Mouse (Mus musculus) intestine, embryonic 14.5 days (tissue): ENCODE measurements at regions not wholly inside any gene's neighbourhood (a gene's known extent, or its start where the extent isn't known, plus 50 kb on each side); places are given as distances from the start of the nearest gene placed in this dataset.
A peak's percentile ranks its signal among the peaks of the same experiment; 100 is the strongest.

ENCODE experiments used
- ATAC-seq: fragments of 200-750 bp; cut with Nextera tagmentation; replicated peaks from 2 replicates; pipeline ENCODE4 v1.8.0; 2017; ENCODE audit warnings: low read depth, moderate number of reproducible peaks, moderate TSS enrichment, moderate library complexity; ENCODE audit not compliant: low FRiP score, low TSS enrichment
- DNase-seq: peaks from one replicate; pipeline ENCODE4 v3.0.0-alpha.2; 2018; ENCODE audit warnings: low spot score
- H3K27ac ChIP-seq: fragments of 300-500 bp; sonication (generic); 2 replicates; pipeline ENCODE4 v1.5.1; 2014; ENCODE audit warnings: low read depth, mild to moderate bottlenecking, control low read depth
- H3K27me3 ChIP-seq: fragments of 300-500 bp; sonication (generic); replicated peaks from 2 replicates; pipeline ENCODE4 v1.6.1; 2014; ENCODE audit warnings: low read length, control low read depth; ENCODE audit not compliant: control insufficient read depth, insufficient read depth
- H3K36me3 ChIP-seq: fragments of 300-500 bp; sonication (generic); 2 replicates; pipeline ENCODE4 v1.6.1; 2014; ENCODE audit warnings: low read length, control low read depth; ENCODE audit not compliant: control insufficient read depth, insufficient read depth
- H3K4me1 ChIP-seq: fragments of 300-500 bp; sonication (generic); replicated peaks from 2 replicates; pipeline ENCODE4 v1.6.1; 2014; ENCODE audit warnings: low read length, control low read depth, mixed read lengths; ENCODE audit not compliant: control insufficient read depth, insufficient read depth
- H3K4me2 ChIP-seq: fragments of 300-500 bp; sonication (generic); 2 replicates; pipeline ENCODE4 v1.6.1; 2014; ENCODE audit warnings: low read length
- H3K4me3 ChIP-seq: fragments of 300-500 bp; sonication (generic); 2 replicates; pipeline ENCODE4 v1.5.1; 2014; ENCODE audit warnings: low read depth, low read length, control low read depth, mixed read lengths
- H3K9ac ChIP-seq: fragments of 300-500 bp; sonication (generic); 2 replicates; pipeline ENCODE4 v1.6.1; 2014; ENCODE audit warnings: mild to moderate bottlenecking, low read length
- H3K9me3 ChIP-seq: fragments of 300-500 bp; sonication (generic); 2 replicates; pipeline ENCODE4 v1.6.1; 2016; ENCODE audit warnings: low read length, control low read depth; ENCODE audit not compliant: control insufficient read depth
- WGBS: fragments of 180-500 bp; shearing (Covaris S2); extraction: QIAGEN DNeasy Blood & Tissue Kit; methylation state at CpG from one replicate; pipeline ENCODE4 v1.1.7; 2014; 5-methylcytosine and 5-hydroxymethylcytosine counted together

DNA sequence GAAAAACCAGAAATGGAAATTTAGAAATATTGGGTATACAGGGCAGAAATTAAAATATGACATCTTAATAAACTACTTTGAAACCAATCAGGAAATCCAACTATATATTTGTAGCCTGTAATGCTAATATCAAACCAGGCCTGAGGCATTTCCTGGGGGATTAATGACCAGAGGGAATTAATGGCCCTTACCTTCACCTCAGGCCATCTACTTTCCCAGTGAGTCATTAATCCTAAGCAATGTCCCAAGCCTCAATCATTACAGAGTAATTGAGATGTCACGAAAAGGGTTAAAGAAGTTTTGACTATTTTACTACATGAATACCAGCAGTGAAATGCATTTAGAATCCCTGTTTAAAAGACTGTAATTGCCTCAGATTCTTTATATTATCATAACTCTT is 329.7 kb downstream of the Gpd2 start:
- Histone ChIP-seq H3K27me3 (no peaks in the 10 kb centered on the region), H3K4me1 (no peaks in the 10 kb centered on the region), H3K27ac (no peak overlapping the region), H3K36me3 (no peaks in the 10 kb centered on the region), H3K9me3 (no peaks in the 10 kb centered on the region), H3K4me2 (no peak overlapping the region), H3K4me3 (no peak overlapping the region), H3K9ac (no peak overlapping the region)
- WGBS = 92% methylated on average over 1 of the region's 1 CpGs
- DNase-seq (no peak), ATAC-seq (no peak)

DNA sequence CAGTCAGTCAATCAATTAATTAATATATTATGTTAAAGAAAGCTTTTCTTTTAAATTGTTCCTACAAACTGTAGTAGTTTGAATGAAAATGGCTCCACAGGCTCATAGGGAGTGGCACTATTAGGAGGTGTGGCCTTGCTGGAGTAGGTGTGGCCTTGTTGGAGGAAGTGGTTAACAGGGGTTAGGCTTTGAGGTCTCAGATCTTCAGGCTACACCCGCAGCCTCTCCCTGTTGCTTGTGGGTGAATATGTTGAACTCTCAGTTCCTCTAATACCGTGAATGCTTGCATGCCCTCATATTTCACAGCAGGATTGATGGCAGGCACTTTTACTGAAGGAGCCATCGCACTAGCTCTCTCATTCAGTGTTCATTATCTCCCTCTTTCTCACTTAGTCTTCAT is 349.6 kb downstream of the Gpd2 start:
- Histone ChIP-seq H3K4me3 (no peak overlapping the region), H3K27me3 (no peaks in the 10 kb centered on the region), H3K4me1 (no peaks in the 10 kb centered on the region), H3K9me3 (no peaks in the 10 kb centered on the region), H3K9ac (no peak overlapping the region), H3K27ac (no peak overlapping the region), H3K36me3 (no peaks in the 10 kb centered on the region), H3K4me2 (no peak overlapping the region)
- ATAC-seq (no peak), DNase-seq (no peak)
- 88% methylated on average over 3 of the region's 3 CpGs for WGBS

DNA sequence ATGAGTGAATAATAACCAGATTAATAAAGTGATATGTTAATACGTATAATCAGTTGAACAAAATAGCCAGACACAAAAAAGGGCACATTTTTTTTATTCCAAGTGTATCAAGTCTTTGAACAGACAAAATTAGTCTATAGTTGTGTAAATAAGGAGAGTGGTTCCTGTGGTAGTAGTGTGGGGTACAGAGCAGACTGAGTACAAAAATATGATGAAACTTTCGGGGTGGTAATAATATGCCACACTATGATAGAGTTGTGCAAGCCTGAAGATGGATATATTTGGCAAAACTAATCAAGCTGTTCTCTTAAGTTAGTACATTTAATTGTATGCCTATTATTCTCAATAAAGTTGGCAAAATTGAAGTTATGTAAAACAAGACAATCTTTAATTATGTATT is 356.1 kb downstream of the Gpd2 start:
- H3K4me2 ChIP-seq = no peak overlapping the region
- no peaks in the 10 kb centered on the region for H3K9me3 ChIP-seq
- no peak overlapping the region for H3K27ac ChIP-seq
- H3K4me1 ChIP-seq = no peaks in the 10 kb centered on the region
- no peak for DNase-seq
- no peak overlapping the region for H3K9ac ChIP-seq
- H3K36me3 ChIP-seq = no peaks in the 10 kb centered on the region
- ATAC-seq = no peak
- 94% methylated on average over 2 of the region's 2 CpGs for WGBS
- no peak overlapping the region for H3K4me3 ChIP-seq
- no peaks in the 10 kb centered on the region for H3K27me3 ChIP-seq

DNA sequence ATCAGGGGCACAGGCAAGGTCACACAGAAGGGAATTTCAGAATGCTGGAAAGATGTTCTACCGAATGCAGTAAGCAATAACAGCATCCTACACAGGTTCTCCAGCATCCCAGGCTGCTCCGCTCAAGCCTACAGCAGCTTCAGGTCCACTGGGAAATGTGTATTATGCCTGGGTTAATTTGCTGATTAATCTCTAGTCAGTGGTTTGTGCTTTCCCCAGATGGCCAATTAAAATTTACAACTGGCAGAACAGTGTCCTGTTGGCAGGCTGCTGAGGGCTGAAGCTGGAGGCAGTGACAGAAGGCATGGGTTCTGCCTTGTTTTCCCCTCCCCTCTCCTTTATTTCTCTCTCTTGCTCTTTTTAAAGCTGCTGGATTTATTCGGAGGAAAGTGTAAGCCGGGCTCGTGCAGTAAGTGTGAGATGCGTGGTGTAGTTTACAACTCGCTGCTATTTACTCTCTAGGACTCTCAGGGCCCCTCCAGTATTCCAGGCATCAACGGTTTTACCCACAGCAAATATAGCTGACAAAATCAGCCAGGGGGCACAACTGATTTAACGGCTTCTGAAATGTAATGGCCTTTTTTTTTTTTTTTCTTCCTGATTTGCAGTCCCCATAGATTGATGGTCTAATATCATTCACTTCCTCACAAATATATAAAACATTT is 360.4 kb downstream of the Gpd2 start:
- H3K9me3 ChIP-seq = no peaks in the 10 kb centered on the region
- H3K9ac ChIP-seq = no peak overlapping the region
- H3K27ac ChIP-seq = no peak overlapping the region
- H3K27me3 ChIP-seq = no peaks in the 10 kb centered on the region
- no peaks in the 10 kb centered on the region for H3K4me1 ChIP-seq
- DNase-seq (no peak), ATAC-seq (no peak)
- WGBS = 23% methylated on average over 9 of the region's 9 CpGs
- H3K4me3 ChIP-seq = no peak overlapping the region
- H3K4me2 ChIP-seq = no peak overlapping the region
- no peaks in the 10 kb centered on the region for H3K36me3 ChIP-seq

DNA sequence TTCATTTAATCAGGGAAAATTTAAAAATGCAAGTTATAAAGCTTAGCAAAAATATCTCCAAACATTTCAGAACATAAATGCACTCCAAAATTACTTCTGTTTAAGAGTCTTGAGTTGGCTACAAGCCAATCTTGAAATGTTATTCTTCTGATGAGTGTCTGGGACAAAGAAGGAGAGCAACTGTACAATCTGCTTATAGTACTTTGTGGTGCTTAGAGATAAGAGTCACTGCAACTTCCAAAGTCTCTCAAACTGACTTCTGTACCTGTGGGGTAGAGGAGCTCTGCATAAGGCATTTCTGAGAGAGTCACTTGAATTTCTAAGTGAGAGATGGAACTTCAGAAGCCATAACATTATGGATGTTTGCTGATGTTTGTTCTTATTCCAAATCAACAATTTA is 374.2 kb downstream of the Gpd2 start:
- H3K27me3 ChIP-seq = no peaks in the 10 kb centered on the region

DNA sequence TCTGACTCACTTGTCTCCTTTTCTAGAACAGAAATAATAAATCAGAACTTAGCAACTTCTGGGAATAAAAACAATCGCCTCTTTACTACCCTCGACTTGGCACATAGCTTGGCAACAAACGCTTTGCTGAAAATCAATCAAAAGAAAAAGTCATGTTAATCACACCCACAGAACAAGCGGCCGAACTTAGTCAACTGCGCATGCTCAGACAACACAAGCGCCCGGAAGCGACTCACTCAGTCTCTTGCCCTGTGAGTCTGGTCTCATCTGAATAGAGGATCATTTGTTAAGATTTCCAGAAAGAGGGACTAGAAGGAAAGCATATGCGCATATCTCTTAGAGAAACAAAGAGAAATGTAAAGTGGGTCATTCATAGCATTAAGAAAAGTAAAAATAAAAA is 375.8 kb downstream of the Gpd2 start:
- H3K4me1 ChIP-seq = no peaks in the 10 kb centered on the region
- no peaks in the 10 kb centered on the region for H3K27me3 ChIP-seq
- no peak for DNase-seq
- 60% methylated on average over 10 of the region's 10 CpGs for WGBS
- H3K27ac ChIP-seq = no peak overlapping the region
- no peak overlapping the region for H3K9ac ChIP-seq
- ATAC-seq = no peak
- H3K9me3 ChIP-seq = no peaks in the 10 kb centered on the region
- H3K36me3 ChIP-seq = no peaks in the 10 kb centered on the region
- H3K4me2 ChIP-seq = 0 out of 2 replicates have a peak overlapping the region, but pooled peaks have one; percentile 20
- H3K4me3 ChIP-seq = no peak overlapping the region

More for the DNA sequence above, 374.2 kb downstream of the Gpd2 start:
- no peak overlapping the region for H3K27ac ChIP-seq
- no peaks in the 10 kb centered on the region for H3K9me3 ChIP-seq
- no peaks in the 10 kb centered on the region for H3K36me3 ChIP-seq
- H3K4me2 ChIP-seq = no peak overlapping the region
- no peak overlapping the region for H3K4me3 ChIP-seq
- H3K4me1 ChIP-seq = no peaks in the 10 kb centered on the region
- ATAC-seq (no peak), DNase-seq (no peak)
- H3K9ac ChIP-seq = no peak overlapping the region

DNA sequence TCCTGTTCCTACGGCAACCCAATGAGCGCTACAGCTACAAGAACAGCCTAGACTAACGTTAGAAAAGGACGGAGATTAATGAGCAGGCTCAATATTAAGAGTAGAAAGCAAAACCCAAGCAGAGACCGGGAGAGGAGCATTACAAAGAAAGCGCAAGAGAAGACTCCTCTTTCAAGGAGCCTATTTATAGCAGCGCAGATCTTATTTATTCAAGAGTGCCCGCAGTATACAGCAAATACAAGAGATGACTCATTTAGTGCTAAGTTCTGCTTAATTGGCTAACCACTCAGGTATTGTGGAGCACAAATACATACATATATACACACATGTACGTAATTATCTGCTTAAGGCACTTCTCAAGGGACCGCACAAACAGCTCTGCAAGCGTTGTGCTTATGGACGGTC is 377.2 kb downstream of the Gpd2 start:
- H3K9me3 ChIP-seq = no peaks in the 10 kb centered on the region
- H3K36me3 ChIP-seq = no peaks in the 10 kb centered on the region
- WGBS = 65% methylated on average over 12 of the region's 12 CpGs
- DNase-seq (no peak), ATAC-seq (no peak)
- no peak overlapping the region for H3K27ac ChIP-seq
- H3K27me3 ChIP-seq = no peaks in the 10 kb centered on the region
- no peak overlapping the region for H3K9ac ChIP-seq
- H3K4me1 ChIP-seq = no peaks in the 10 kb centered on the region
- no peak overlapping the region for H3K4me3 ChIP-seq
- H3K4me2 ChIP-seq = no peak overlapping the region

DNA sequence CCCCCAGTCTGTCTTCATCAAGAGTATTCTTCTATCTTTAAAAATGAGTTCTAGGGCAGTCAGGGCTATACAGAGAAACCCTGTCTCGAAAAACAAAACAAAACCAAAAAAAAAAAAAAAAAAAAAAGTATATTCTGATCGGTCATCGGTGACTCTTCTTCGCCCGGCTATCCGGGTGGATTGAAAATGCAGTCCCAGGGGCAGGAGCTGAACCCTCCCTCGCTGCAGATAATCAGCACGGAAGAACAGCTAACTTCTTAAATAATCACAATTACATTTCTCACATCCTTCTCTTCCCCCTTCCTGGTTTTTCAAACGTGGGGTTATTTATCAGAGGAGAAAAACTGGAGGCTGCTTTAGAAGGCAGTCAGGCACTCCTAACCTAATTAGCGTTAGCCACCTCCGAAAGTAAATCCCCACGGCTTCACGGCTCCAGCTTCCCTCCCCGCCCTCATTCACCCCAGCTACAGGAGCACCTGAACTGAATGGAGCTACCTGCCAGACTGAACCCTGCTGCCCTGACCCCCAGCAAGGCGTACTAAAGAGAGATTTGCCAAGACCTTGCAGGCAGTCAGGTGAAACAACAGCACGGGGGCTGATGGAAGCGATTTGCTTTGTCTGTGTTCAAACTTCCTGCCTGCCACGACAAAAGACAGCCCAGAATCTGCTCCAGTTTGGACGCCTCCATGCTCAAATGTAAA is 379.2 kb downstream of the Gpd2 start:
- no peak for ATAC-seq
- Histone ChIP-seq H3K4me1 (no peaks in the 10 kb centered on the region), H3K4me2 (peak overlapping the region; percentile 70), H3K4me3 (peak overlapping the region; percentile 33), H3K36me3 (no peaks in the 10 kb centered on the region), H3K9ac (peak overlapping the region; percentile 40; the same call in 1 of the 2 replicates), H3K27ac (no peak overlapping the region), H3K27me3 (no peaks in the 10 kb centered on the region), H3K9me3 (no peaks in the 10 kb centered on the region)
- peak; percentile 64 for DNase-seq
- WGBS = 4% methylated on average over 19 of the region's 19 CpGs

DNA sequence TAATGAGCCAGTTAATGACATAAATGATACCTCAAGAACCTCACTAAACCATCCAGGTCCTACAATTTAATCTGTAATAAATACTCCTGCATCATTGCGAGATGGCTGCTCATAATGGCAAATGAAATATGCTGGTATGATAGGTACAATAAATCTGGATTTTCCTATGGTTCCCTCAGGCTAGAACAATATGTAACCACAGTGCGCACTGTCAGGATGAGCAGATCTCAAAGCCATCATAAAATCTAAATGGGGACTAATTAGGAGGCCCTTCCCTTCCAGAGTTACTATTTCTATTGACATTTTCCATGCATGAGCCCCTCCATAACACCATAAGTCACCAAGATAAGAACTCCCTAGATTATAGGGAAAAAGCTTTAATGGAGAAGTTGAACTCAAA is 379.8 kb downstream of the Gpd2 start:
- Histone ChIP-seq H3K9me3 (no peaks in the 10 kb centered on the region), H3K9ac (no peak overlapping the region), H3K4me3 (peak overlapping the region; percentile 33; the same call in 1 of the 2 replicates), H3K36me3 (no peaks in the 10 kb centered on the region), H3K4me2 (peak overlapping the region; percentile 70), H3K27me3 (no peaks in the 10 kb centered on the region), H3K4me1 (no peaks in the 10 kb centered on the region), H3K27ac (no peak overlapping the region)
- WGBS = 69% methylated on average over 2 of the region's 2 CpGs
- ATAC-seq (no peak), DNase-seq (no peak)
